In genomic region chr6:35236108-35236785, GRCm38 (mm10) we compare ENCODE assay signal across 18 mouse cellular contexts.
"Had no signal": no experiment of that assay in that cellular context is flagged by ENCODE, and none has a peak within 500 bp of the region (broad histone marks: within the 10 kb centered on the region; RNA-seq: fewer than 3 reads in every experiment).

No protein-coding gene starts in this region.

- H3K9me3 ChIP-seq: limb, embryonic 12.5 days; liver, embryonic 15.5 days; midbrain, embryonic 10.5 days; neural tube, embryonic 12.5 days had no signal

- ATAC-seq: lung, postnatal 0 days had no signal

- H3K4me2 ChIP-seq: limb, embryonic 12.5 days; liver, embryonic 11.5 days; liver, embryonic 15.5 days; neural tube, embryonic 12.5 days had no signal

- H3K4me1 ChIP-seq: limb, embryonic 12.5 days; liver, embryonic 15.5 days; midbrain, embryonic 10.5 days; neural tube, embryonic 12.5 days had no signal

- H3K9ac ChIP-seq: limb, embryonic 12.5 days; liver, embryonic 15.5 days; neural tube, embryonic 12.5 days had no signal

- DNase-seq: kidney, adult 18-20 months; kidney, postnatal 10 days; kidney, postnatal 4 days; lung, adult 2 months; lung, postnatal 36 days; midbrain, embryonic 14.5 days; retina, postnatal 1 day; right cerebral cortex, postnatal 4 days; spleen, adult 18-20 months; thymus, adult 2 months; thymus, postnatal 25 days had no signal

- H3K27ac ChIP-seq: layer of hippocampus, adult 2 months; limb, embryonic 12.5 days; liver, embryonic 15.5 days; midbrain, embryonic 10.5 days; neural tube, embryonic 12.5 days had no signal

- H3K27me3 ChIP-seq: limb, embryonic 12.5 days; liver, embryonic 15.5 days; neural tube, embryonic 12.5 days had no signal

- H3K4me3 ChIP-seq: layer of hippocampus, adult 2 months; limb, embryonic 12.5 days; liver, embryonic 15.5 days; midbrain, embryonic 10.5 days; neural tube, embryonic 12.5 days had no signal
